Mouse (Mus musculus) heart, adult 2 months (tissue): ENCODE data around the gene Rpl29. TPM values are rescaled to one million over a fixed set of nuclear protein-coding genes. Genes with fewer than 3 reads are reported as not detected.

Experiments used
- DNase-seq, 2 experiments: peaks; one replicate each; pipeline ENCODE4 v3.0.0; 2021
- H3K27ac ChIP-seq: fragments of 200-600 bp; 2 replicates; pipeline ENCODE4 v1.8.1; 2022
- H3K27me3 ChIP-seq: fragments of 200-500 bp; 2 replicates; pipeline ENCODE4 v1.6.1; 2012; ENCODE audit warnings: mild to moderate bottlenecking, low read length, inconsistent platforms, mixed read lengths; ENCODE audit not compliant: control insufficient read depth, insufficient read depth
- H3K36me3 ChIP-seq: fragments of 200-500 bp; 2 replicates; pipeline ENCODE4 v1.6.1; 2012; ENCODE audit warnings: low read length, inconsistent platforms; ENCODE audit not compliant: control insufficient read depth, insufficient read depth
- H3K4me1 ChIP-seq: fragments of 200-500 bp; 2 replicates; pipeline ENCODE4 v1.6.1; 2011; ENCODE audit warnings: low read length; ENCODE audit not compliant: control insufficient read depth, insufficient read depth
- H3K4me3 ChIP-seq: fragments of 200-600 bp; 2 replicates; pipeline ENCODE4 v1.8.1; 2022
- H3K79me2 ChIP-seq: fragments of 200-500 bp; replicated peaks from 2 replicates; pipeline ENCODE4 v1.6.1; 2012; ENCODE audit warnings: mild to moderate bottlenecking, inconsistent platforms, low read length, moderate library complexity, mixed read lengths; ENCODE audit not compliant: control insufficient read depth, insufficient read depth
- H3K9ac ChIP-seq: fragments of 200-500 bp; 2 replicates; pipeline ENCODE4 v1.6.1; 2012; ENCODE audit warnings: low read depth, mild to moderate bottlenecking, control low read depth, inconsistent platforms, low read length, mixed read lengths
- CTCF ChIP-seq: fragments of 200-600 bp; IDR thresholded peaks from 2 replicates; pipeline ENCODE4 v1.8.1; 2022; ENCODE audit warnings: antibody characterized with exemption, mild to moderate bottlenecking, moderate library complexity
- EP300 ChIP-seq: fragments of 200-500 bp; IDR thresholded peaks from 2 replicates; pipeline ENCODE4 v1.6.1; 2011; ENCODE audit warnings: low read depth, low read length, control low read depth; ENCODE audit not compliant: insufficient read depth
- POLR2A ChIP-seq: fragments of 200-500 bp; IDR thresholded peaks from 2 replicates; pipeline ENCODE4 v1.6.1; 2011; ENCODE audit warnings: mild to moderate bottlenecking, low read depth, low read length, control low read depth; ENCODE audit not compliant: insufficient read depth
- WGBS: fragments of 180-500 bp; shearing (Covaris S2); methylation state at CpG from one replicate; pipeline ENCODE4 v1.1.7; 2018; 5-methylcytosine and 5-hydroxymethylcytosine counted together
- intact Hi-C: fragments of 180-260 bp; cut with DNase I; formaldehyde crosslinking; loops from one replicate; pipeline ENCODE4 v1.15.1; 2025
- polyA plus RNA-seq: library from polyadenylated mRNA; depleted of rRNA; stranded (reverse); fragments of >200 nt; gene quantifications from 2 replicates; pipeline ENCODE4 v1.2.3, GENCODE M21; 2012
- total RNA-seq, 2 experiments: library from RNA; stranded (reverse); gene quantifications; 2 replicates each; pipeline ENCODE4 v1.2.3; 2021

Rpl29 gene
- total and polyA plus RNA-seq, 3 experiments, result 251 to 296 (median 287) TPM

DNA sequence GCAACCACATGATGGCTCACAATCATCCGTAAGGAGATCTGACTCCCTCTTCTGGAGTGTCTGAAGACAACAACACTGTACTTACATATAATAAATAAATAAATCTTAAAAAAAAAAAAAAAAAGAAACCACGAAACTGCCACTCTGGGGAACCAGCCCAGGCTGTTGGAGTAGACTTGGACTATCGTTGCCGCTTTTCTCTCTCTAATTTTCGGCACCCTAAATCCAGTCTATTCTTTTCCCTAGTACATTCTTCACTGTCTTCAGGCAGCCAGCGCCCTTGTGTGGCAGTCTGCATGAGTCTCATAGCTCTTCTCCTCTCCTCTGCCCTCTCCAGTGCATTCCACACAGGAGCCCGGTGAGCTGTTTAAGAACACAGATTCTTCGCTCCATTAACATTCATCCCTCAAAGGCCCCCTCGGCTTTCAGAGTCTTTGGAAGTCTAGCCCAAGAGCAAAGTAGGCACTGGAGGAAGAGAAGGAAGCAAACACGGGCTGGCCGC lies 484 bp upstream of the Rpl29 start:
- Histone ChIP-seq H3K4me3 (peak overlapping the region; percentile 94), H3K36me3 (no peaks in the 10 kb centered on the region; the same call in 1 of the 2 replicates), H3K27ac (peak overlapping the region; percentile 93), H3K27me3 (no peaks in the 10 kb centered on the region), H3K79me2 (no peaks in the 10 kb centered on the region), H3K9ac (peak overlapping the region; percentile 84), H3K4me1 (peaks cover 2% of the 10 kb centered on the region; the same call in 1 of the 2 replicates)
- DNase-seq, result no peak
- WGBS, result 5% methylated on average over 11 of the region's 11 CpGs
- peak; percentile 44 for TF ChIP-seq CTCF
- TF ChIP-seq POLR2A, result no peak
- no peak for TF ChIP-seq EP300
- intact Hi-C loops, result loop anchor here (2.0 kb wide), 1 partner anchor 48 kb away; the partner anchor contains the start of gene Parp3

DNA sequence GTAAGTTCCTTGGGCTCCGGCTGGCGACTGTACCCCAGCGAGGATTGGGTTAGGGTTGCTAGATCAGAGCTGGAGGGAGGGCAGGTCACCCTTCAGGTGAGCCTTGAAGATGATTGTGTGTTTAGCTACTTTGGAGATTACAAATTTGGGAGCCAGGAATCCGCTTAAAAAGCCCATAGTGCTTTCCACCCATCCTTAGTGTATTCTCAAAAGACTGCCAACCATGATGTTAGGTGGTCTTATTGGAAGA lies 686 bp downstream of the Rpl29 start:
- intact Hi-C loops, result loop anchor here (5.0 to 10.0 kb wide), 2 partner anchors 228 to 255 kb away; partner anchors contain the start of genes Twf2 and Wdr82
- Histone ChIP-seq H3K9ac (peak overlapping the region; percentile 84), H3K79me2 (no peaks in the 10 kb centered on the region), H3K4me1 (peaks cover 2% of the 10 kb centered on the region; the same call in 1 of the 2 replicates), H3K4me3 (peak overlapping the region; percentile 94), H3K36me3 (no peaks in the 10 kb centered on the region; the same call in 1 of the 2 replicates), H3K27me3 (no peaks in the 10 kb centered on the region), H3K27ac (peak overlapping the region; percentile 93)
- DNase-seq, result no peak
- under 1% methylated on average over 4 of the region's 4 CpGs for WGBS
- no peak for TF ChIP-seq POLR2A
- no peak for TF ChIP-seq CTCF
- TF ChIP-seq EP300, result no peak

DNA sequence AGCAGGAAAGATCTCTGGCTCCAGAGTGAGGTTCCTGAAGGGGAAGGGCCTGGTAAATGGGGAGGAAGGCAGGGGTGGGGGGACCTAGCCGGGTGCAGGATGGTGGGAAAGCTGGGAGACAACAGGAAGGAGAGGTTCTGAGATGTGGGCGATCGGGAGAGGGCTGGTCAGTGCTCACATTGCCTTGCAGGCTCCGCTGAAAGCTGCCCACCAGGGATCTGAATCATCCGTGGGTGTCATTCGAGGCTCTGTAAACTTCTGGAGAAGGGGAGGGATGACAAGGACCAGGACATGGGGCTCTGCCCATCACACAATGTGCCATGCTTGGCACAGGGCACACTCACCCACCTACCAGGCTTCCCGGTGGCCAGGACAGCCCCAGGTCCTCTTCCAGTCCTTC lies 4.1 kb downstream of the Rpl29 start:
- no peak overlapping the region for H3K4me3 ChIP-seq
- intact Hi-C loops, result loop anchor here (5.0 to 10.0 kb wide), 2 partner anchors 231 to 259 kb away; partner anchors contain the start of genes Twf2 and Wdr82
- no peak overlapping the region for H3K27ac ChIP-seq
- no peak for TF ChIP-seq CTCF
- no peak for TF ChIP-seq POLR2A
- no peaks in the 10 kb centered on the region for H3K27me3 ChIP-seq
- H3K9ac ChIP-seq, result no peak overlapping the region
- no peaks in the 10 kb centered on the region for H3K79me2 ChIP-seq
- DNase-seq, result no peak
- H3K4me1 ChIP-seq, result peaks cover 7% of the 10 kb centered on the region
- H3K36me3 ChIP-seq, result no peaks in the 10 kb centered on the region; the same call in 1 of the 2 replicates
- 45% methylated on average over 7 of the region's 7 CpGs for WGBS

DNA sequence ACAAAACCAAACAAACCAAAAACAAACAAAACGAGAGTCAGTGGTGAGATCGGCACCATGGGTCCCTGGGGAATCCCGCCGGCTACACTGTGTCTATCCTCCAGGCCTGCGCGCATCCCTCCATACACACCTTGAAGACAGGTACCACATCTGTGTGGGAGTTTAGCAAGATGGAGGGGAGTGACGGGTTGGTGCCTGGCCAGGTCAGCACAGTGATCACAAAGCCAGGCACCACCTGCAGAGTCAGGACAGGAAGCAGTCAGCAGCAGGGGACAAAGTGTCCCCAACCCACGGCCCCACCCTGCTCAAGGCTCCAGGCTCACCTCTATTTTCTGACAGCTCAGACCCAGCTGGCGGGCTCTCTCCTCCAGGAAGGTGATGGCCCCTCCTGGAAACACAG lies 7.3 kb downstream of the Rpl29 start:
- Histone ChIP-seq H3K27me3 (no peaks in the 10 kb centered on the region), H3K36me3 (no peaks in the 10 kb centered on the region), H3K9ac (no peak overlapping the region), H3K4me1 (peaks cover 8% of the 10 kb centered on the region), H3K27ac (no peak overlapping the region), H3K4me3 (no peak overlapping the region), H3K79me2 (no peaks in the 10 kb centered on the region)
- DNase-seq, result no peak
- TF ChIP-seq EP300 (no peak), CTCF (no peak), POLR2A (no peak)
- intact Hi-C loops, result loop anchor here (10.0 kb wide), 1 partner anchor 262 kb away; the partner anchor contains the start of gene Wdr82
- 78% methylated on average over 9 of the region's 9 CpGs for WGBS

DNA sequence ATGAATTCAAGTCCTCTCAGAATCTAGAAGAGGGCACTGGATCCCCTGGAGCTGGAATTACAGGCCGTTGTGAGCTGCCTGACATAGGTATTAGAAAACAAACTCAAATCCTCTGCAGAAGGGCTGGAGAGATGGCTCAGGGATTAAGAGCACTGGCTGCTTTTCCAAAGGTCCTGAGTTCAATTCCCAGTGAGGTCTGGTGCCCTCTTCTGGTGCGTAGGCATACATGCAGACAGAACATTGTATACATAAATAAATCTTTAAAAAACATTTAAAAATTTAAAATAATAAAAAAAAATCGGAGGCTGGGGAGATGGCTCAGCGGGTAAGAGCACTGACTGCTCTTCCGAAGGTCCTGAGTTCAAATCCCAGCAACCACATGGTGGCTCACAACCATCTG lies 13.4 kb downstream of the Rpl29 start:
- no peak overlapping the region for H3K27ac ChIP-seq
- no peak overlapping the region for H3K9ac ChIP-seq
- no peaks in the 10 kb centered on the region for H3K27me3 ChIP-seq
- intact Hi-C loops, result no loop called here
- H3K79me2 ChIP-seq, result no peaks in the 10 kb centered on the region
- no peak for DNase-seq
- no peaks in the 10 kb centered on the region for H3K36me3 ChIP-seq
- TF ChIP-seq POLR2A (no peak), EP300 (no peak), CTCF (peak; percentile 61)
- WGBS, result 76% methylated on average over 5 of the region's 5 CpGs
- H3K4me1 ChIP-seq, result peaks cover 4% of the 10 kb centered on the region
- H3K4me3 ChIP-seq, result no peak overlapping the region

DNA sequence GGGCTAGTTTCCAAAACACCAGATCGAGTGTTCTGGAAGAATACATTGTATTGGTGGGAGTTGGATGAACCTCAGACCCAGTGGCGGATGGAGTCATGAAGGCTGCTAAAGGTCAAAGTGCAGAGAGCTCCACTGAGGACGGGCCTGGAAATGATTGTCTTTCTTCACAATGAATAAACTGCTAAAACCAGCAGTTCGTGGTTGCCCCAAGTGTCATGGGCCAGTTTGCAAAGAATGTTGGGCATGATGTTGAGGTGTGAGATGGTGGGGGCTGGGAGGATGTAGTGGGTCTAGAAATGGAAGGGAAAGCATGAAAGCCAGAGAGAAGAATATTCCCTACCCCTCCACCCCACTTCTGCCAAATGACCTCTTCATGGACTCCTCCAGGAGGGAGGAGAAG lies 15.6 kb downstream of the Rpl29 start:
- intact Hi-C loops, result no loop called here
- Histone ChIP-seq H3K27ac (no peak overlapping the region), H3K9ac (no peak overlapping the region), H3K27me3 (no peaks in the 10 kb centered on the region), H3K4me1 (peaks cover 5% of the 10 kb centered on the region), H3K36me3 (no peaks in the 10 kb centered on the region), H3K4me3 (no peak overlapping the region), H3K79me2 (no peaks in the 10 kb centered on the region)
- no peak for DNase-seq
- no peak for TF ChIP-seq EP300
- WGBS, result 76% methylated on average over 4 of the region's 4 CpGs
